Mouse (Mus musculus): Measurements from ENCODE around the gene Cracr2b. TPM values are rescaled to one million over a fixed set of nuclear protein-coding genes. Genes with fewer than 3 reads are reported as not detected.

Gene Cracr2b
- polyA plus RNA-seq, 1 experiment from 2014 or later: 4.1 TPM

DNA sequence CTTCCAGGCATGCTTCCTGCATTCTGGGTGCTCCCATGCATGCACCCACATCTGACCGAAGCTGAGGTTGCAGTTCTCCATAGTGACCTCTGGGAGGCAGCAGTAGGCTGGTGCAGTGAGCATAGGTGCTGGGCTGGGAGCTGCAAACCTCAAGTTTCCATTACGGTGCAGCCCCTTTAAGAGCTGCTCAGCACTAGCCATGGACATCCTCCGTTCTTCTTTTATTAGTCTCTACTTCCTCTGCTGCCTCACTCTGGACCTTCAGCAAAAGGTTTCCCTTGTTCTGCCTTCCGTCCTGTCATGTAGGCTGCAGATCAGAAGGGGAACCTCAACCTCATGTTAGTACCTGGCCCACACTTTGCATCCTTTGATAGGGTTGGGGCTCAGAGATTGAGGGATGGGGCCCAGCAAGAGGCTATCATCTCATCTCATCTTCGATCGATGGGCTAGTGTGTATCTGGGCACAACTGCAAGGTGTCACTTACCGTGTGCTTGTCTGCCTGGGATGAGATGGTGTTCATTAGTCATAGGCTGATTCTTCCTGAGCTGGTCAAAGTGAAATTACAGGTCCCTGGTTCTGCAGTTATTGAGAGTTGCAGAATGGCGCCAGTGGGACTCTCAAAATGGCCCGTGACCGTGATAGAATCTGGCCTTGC, 20.1 kb downstream of the Cracr2b start:
- peaks cover 51% of the 10 kb centered on the region for H3K4me1 ChIP-seq
- 13% methylated on average over 10 of the region's 10 CpGs for WGBS

DNA sequence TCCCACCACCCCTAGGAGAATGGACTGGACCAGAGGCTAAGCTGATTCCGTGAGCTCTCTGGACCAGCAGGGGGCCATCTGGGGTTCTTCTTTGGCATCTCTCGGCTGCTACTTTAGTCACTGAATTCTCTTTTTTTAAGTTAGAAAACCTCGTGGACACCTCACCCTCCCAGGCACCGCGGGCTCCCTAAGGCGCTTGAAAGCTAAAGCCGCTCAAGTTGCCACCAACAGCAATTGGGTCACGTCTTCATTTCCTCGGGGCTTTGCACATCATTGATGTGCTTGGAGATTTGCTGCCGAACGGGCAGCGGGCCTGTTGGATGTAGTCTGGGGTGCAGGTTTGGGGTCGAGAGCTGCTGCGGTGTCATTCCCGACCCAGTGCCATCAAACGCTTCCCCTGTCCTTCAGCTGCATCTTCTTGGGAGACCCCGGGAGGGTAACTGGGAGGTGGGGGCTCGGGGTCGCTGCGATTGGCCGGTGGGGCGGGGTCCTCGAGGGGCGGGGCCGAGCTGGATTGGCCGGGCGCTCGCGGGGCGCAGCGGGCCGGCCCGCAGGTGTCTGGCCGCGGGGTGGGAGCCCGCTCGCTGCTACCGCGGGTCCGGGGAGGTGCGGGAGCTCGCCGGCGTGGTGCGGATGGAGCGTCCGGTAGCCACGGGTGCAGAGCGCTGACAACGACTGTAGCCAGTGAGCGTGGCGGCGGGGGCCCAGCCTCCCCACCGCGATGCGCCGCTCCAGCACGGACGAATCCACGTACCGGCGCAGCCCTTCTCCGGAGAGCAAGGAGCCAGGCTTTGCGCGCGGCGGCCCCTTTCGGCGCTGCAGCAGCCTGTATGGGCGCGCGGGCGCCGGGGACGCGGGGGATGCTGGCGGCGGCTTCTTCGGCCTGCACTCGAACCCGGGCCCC, 20.9 kb downstream of the Cracr2b start:
- under 1% methylated on average over 81 of the region's 81 CpGs for WGBS
- H3K36me3 ChIP-seq: no peaks in the 10 kb centered on the region
- peaks cover 43% of the 10 kb centered on the region for H3K4me1 ChIP-seq
- no peaks in the 10 kb centered on the region for H3K9me3 ChIP-seq (replicated peaks)
- peak overlapping the region; percentile 79 for H3K27ac ChIP-seq (replicated peaks)
- H3K4me3 ChIP-seq: peak overlapping the region; percentile 74
- peak; percentile 73 for DNase-seq (ENCODE audit: low spot score)
- H3K27me3 ChIP-seq (ENCODE audit: low read depth, poor library complexity, severe bottlenecking): peaks cover 54% of the 10 kb centered on the region

More for the DNA sequence above, 20.1 kb downstream of the Cracr2b start:
- H3K36me3 ChIP-seq: no peaks in the 10 kb centered on the region
- H3K27ac ChIP-seq (replicated peaks): peak overlapping the region; percentile 79; the same call in 1 of the 2 replicates
- peak; percentile 66 for DNase-seq (ENCODE audit: low spot score)
- peak overlapping the region; percentile 74 for H3K4me3 ChIP-seq
- peaks cover 62% of the 10 kb centered on the region for H3K27me3 ChIP-seq (ENCODE audit: low read depth, poor library complexity, severe bottlenecking)
- H3K9me3 ChIP-seq (replicated peaks): no peaks in the 10 kb centered on the region

DNA sequence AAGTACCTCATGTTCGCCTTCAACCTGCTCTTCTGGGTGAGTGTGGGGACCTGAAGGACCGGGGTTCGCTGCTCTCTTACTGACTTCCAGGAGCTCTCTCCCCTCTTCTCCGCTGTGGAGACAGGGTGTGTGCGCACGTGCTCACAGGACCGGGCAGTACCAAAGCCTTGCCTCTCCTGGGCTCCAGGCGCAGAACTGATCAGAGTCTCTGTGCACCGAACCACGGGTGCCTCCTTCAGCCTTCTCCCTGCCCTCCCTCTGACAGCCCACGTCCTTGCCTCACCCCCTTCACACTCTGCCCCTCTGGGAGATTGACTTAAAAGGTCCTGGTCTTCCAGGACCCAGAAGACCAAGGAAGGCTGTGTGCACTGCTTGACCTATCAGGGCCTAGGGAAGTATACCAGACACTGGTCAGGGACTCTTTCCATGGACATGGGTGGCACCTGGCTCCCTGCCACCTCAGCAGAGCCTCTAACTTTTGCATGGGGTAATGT, 21.7 kb downstream of the Cracr2b start:
- peak overlapping the region; percentile 74 for H3K4me3 ChIP-seq
- no peaks in the 10 kb centered on the region for H3K9me3 ChIP-seq (replicated peaks)
- 5% methylated on average over 11 of the region's 11 CpGs for WGBS
- H3K36me3 ChIP-seq: no peaks in the 10 kb centered on the region
- peak overlapping the region; percentile 79 for H3K27ac ChIP-seq (replicated peaks)
- no peak for DNase-seq (ENCODE audit: low spot score)
- H3K27me3 ChIP-seq (ENCODE audit: low read depth, poor library complexity, severe bottlenecking): peaks cover 46% of the 10 kb centered on the region
- peaks cover 35% of the 10 kb centered on the region for H3K4me1 ChIP-seq

DNA sequence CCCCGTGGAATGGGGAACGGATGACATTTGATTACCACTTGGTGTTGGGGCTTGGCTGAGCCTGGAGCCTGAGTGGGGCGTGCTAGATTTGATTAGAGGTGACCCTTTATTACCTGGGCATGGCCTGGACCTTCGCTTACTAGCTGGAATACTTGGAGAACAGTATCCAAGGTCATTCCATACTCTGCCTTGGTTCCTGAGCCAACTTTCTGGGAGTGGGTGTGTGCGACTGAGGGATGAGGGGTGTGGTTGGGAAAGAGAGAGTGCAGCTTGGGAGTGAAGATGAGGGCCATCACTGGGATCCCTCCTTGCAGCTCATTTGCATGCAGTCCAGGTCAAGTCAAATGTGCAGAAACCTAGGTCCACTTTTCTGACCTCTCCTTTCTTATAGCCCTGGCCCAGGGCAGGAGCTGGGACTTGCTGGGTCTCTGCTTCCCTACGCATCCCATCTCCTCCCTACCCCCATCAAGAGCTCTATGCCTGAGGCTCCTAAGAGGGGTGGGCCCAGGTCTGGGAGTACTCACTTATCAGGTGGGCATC, 22.3 kb downstream of the Cracr2b start:
- no peaks in the 10 kb centered on the region for H3K9me3 ChIP-seq (replicated peaks)
- H3K27ac ChIP-seq (replicated peaks): no peak overlapping the region
- no peaks in the 10 kb centered on the region for H3K36me3 ChIP-seq
- H3K4me1 ChIP-seq: peaks cover 30% of the 10 kb centered on the region
- peaks cover 40% of the 10 kb centered on the region for H3K27me3 ChIP-seq (ENCODE audit: low read depth, poor library complexity, severe bottlenecking)
- DNase-seq (ENCODE audit: low spot score): no peak
- peak overlapping the region; percentile 74; the same call in 1 of the 2 replicates for H3K4me3 ChIP-seq
- 78% methylated on average over 6 of the region's 6 CpGs for whole genome bisulfite sequencing

DNA sequence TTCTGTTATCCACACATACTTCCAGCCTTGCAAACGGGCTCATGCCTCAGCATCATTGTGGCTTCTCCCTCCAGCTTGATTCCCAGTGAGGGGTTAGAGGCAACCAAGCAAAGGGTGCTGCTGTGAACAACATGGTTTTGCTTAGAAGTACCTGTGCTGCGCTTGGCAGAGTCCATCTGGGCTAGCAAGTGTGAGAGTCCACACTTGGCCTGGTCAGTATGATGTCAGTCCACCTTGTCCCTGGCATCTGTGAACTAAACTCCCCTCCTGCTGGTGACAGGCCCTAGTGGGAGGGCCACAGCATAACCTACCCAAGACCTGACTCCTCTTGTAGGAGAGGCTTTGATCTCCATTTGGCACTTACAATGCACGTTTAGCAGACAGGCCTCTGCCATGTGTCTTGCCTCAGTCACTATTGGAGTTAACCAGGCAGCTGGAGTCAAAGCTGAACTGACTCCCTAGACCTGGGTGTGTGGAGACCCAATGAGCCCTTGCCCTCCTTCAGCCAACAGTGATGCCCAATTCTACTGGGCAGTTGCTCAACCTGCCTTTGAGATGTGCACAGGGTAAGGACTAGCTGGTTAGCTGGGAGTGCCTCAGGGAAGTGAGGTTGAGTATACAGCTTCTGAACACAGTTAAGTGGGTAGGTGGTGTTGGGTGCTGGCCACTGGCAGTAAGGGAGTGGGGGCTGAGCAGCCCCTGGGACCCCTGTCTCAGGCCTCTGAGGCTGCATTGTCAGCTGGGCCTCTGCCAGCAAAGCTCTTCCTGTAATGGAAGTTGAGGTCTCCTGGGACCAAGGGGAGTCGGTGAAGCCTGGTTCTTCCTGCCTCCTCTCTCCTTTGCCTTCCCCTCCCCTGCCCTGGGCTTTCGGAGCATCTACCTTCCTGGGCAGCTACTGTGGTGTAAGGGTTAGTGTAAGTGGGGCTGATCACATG, 23.6 kb downstream of the Cracr2b start:
- H3K27me3 ChIP-seq (ENCODE audit: low read depth, poor library complexity, severe bottlenecking): peaks cover 38% of the 10 kb centered on the region
- peaks cover 29% of the 10 kb centered on the region for H3K4me1 ChIP-seq
- no peak for DNase-seq (ENCODE audit: low spot score)
- no peak overlapping the region for H3K27ac ChIP-seq (replicated peaks)
- no peaks in the 10 kb centered on the region for H3K36me3 ChIP-seq
- H3K9me3 ChIP-seq (replicated peaks): no peaks in the 10 kb centered on the region
- H3K4me3 ChIP-seq: no peak overlapping the region
- WGBS: 80% methylated on average over 5 of the region's 5 CpGs

DNA sequence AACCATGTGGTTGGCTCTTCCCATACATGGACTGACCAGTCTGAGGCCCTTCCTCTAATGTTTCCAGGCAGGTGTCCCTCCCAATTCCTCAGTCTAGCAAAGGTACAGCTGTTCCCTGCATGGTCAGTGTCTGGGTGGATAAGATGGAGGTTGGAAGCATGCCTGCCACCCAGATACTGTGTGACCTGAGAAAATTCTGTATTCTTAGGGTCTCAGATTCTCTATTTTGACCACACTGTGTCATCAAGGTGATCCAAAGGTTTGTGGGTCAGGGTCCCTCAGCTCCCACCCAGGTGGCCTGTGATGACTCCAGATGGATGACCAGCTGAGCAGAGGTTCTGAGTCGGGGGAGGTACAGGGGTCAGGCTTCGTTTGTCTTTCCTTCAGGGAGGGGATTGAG, 24.3 kb downstream of the Cracr2b start:
- no peaks in the 10 kb centered on the region for H3K9me3 ChIP-seq (replicated peaks)
- H3K27me3 ChIP-seq (ENCODE audit: low read depth, poor library complexity, severe bottlenecking): peaks cover 38% of the 10 kb centered on the region
- no peak for DNase-seq (ENCODE audit: low spot score)
- WGBS: 66% methylated on average over 2 of the region's 2 CpGs
- no peaks in the 10 kb centered on the region for H3K36me3 ChIP-seq
- no peak overlapping the region for H3K4me3 ChIP-seq
- no peak overlapping the region for H3K27ac ChIP-seq (replicated peaks)
- H3K4me1 ChIP-seq: peaks cover 29% of the 10 kb centered on the region

DNA sequence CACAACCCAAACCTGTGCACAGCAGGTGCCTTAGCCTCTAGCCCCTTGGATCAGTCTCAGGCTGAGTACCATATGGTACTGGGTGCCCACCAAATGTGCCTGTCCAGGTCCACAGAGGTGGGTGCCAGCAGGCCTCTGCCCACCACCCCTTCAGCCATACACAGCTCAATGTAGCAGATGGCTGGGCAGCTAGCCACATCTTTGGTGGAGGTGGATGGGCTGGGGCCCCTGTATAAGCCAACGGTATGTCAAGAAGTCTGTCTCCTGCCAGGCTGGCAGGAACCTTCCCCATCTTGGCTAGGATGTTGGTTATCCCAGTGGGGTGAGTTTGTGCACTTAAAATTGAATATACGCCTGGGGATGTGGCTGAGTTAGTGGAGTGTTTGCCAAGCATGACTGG, 24.7 kb downstream of the Cracr2b start:
- Histone ChIP-seq H3K4me3 (no peak overlapping the region), H3K27ac (replicated peaks) (no peak overlapping the region), H3K36me3 (no peaks in the 10 kb centered on the region), H3K27me3 (ENCODE audit: low read depth, poor library complexity, severe bottlenecking) (peaks cover 38% of the 10 kb centered on the region), H3K9me3 (replicated peaks) (no peaks in the 10 kb centered on the region), H3K4me1 (peaks cover 27% of the 10 kb centered on the region)
- WGBS: 94% methylated on average over 2 of the region's 2 CpGs
- DNase-seq (ENCODE audit: low spot score): no peak

DNA sequence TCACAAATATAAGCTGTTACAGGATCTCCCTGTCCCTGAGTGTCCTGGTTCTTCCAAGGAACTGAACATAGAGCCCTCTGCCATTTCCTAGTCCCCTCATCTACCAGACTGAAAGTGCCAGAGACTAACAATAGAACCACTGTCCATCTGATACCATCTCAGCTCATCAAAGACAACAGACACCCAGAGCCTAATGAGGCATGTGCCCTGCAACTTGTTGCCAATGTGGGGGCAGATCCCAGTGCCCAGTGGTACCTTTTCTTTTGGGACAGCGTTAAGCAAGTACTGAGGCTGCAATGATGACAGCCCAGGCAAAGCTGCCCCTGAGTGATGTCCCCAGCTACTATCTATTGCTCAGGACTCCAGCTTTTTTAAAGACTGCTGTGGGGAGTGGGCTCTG, 25.3 kb downstream of the Cracr2b start:
- Histone ChIP-seq H3K4me3 (no peak overlapping the region), H3K9me3 (replicated peaks) (no peaks in the 10 kb centered on the region), H3K36me3 (peaks cover 2% of the 10 kb centered on the region; the same call in 1 of the 2 replicates), H3K27me3 (ENCODE audit: low read depth, poor library complexity, severe bottlenecking) (peaks cover 33% of the 10 kb centered on the region), H3K4me1 (peaks cover 21% of the 10 kb centered on the region), H3K27ac (replicated peaks) (no peak overlapping the region)
- no peak for DNase-seq (ENCODE audit: low spot score)
- 97% methylated on average over 1 of the region's 1 CpGs for WGBS

DNA sequence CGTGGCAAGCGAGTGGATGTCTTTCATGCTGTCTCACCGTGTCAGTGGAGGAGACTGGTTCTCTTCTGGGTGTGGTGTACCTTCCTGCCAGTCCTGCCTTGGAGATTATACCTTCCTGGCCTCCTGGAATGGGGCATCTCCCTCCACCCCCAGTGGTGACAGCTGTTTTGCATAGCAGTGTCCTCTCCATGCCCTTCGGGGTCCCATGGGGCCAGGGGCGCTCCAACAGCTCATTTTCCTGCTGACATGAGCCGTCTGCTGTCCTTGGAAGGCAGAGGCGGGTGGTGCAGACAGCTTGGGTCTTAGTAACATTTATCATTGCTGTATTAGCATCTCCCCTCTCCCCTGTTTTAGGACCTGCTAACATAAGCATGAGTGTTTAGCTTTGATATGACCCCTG, 26.2 kb downstream of the Cracr2b start:
- 89% methylated on average over 7 of the region's 7 CpGs for WGBS
- Histone ChIP-seq H3K27me3 (ENCODE audit: low read depth, poor library complexity, severe bottlenecking) (peaks cover 24% of the 10 kb centered on the region), H3K4me3 (no peak overlapping the region), H3K9me3 (replicated peaks) (no peaks in the 10 kb centered on the region), H3K36me3 (peaks cover 10% of the 10 kb centered on the region), H3K27ac (replicated peaks) (no peak overlapping the region), H3K4me1 (peaks cover 12% of the 10 kb centered on the region)
- DNase-seq (ENCODE audit: low spot score): no peak

DNA sequence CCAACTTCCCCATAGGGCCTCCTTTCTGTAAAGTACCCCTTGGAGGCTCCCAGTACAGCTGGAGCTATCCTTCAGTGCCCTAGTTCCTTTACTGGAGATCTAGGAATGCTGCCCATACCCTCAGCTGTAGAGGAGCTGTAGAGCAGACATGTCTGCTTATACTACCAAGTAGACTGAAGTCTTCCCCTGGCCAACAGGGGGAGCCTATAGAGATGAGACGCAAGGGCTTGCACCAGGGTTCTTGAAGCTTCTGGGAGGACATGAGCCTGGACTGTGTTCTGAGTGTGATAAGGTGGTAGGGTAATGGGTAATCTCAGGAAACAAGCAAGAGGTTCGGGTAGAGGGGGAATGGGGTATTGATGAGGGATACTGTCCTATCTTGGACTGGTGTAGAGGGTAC, 30.3 kb downstream of the Cracr2b start:
- 89% methylated on average over 2 of the region's 2 CpGs for WGBS
- Histone ChIP-seq H3K27ac (replicated peaks) (no peak overlapping the region), H3K27me3 (ENCODE audit: low read depth, poor library complexity, severe bottlenecking) (no peaks in the 10 kb centered on the region), H3K9me3 (replicated peaks) (no peaks in the 10 kb centered on the region), H3K4me1 (no peaks in the 10 kb centered on the region), H3K36me3 (peaks cover 38% of the 10 kb centered on the region), H3K4me3 (no peak overlapping the region)
- DNase-seq (ENCODE audit: low spot score): no peak

DNA sequence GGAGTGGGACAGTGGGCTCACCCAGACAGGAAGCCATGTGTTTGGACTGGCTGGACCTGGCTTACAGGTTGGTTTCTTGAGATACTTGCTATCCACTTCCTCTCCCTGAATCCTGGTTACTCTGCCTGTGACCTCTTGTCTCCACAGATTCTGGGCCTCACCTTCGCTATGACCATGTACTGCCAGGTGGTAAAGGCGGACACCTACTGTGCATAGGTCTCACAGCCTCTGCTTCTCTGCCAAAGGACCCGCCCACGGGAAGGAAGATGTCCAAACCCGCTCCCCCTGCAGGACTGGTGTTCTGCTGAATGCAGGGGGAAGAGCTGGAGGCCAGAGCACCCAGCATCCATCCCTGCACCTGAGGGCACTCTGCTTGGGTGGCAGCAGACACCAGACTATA, 31.8 kb downstream of the Cracr2b start:
- Histone ChIP-seq H3K27ac (replicated peaks) (no peak overlapping the region), H3K27me3 (ENCODE audit: low read depth, poor library complexity, severe bottlenecking) (no peaks in the 10 kb centered on the region), H3K9me3 (replicated peaks) (no peaks in the 10 kb centered on the region), H3K4me3 (no peak overlapping the region), H3K36me3 (peaks cover 39% of the 10 kb centered on the region), H3K4me1 (no peaks in the 10 kb centered on the region)
- DNase-seq (ENCODE audit: low spot score): no peak
- WGBS: 88% methylated on average over 5 of the region's 5 CpGs

DNA sequence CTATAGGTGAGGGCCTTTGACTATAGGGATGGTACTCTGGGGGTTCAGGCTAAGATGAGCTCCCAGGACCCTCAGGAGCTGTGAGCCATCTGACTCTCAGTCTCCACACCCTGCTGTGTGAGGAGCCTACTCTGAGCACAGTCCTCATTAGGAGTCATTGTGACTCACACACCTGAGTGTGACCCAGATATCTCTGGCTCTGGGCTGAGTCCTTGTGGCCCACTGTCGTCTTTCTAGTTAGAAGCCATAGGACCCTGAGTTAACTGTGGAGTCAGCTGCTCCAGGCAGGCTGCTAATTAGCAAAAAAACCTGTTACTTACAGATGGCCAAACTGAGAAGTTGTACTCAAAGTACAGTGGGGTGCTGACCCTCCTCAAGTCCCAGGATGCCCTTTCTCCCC, 32.8 kb downstream of the Cracr2b start:
- WGBS: 83% methylated on average over 1 of the region's 1 CpGs
- no peak overlapping the region for H3K4me3 ChIP-seq
- no peaks in the 10 kb centered on the region for H3K27me3 ChIP-seq (ENCODE audit: low read depth, poor library complexity, severe bottlenecking)
- H3K36me3 ChIP-seq: peaks cover 40% of the 10 kb centered on the region
- no peak for DNase-seq (ENCODE audit: low spot score)
- no peak overlapping the region for H3K27ac ChIP-seq (replicated peaks)
- H3K4me1 ChIP-seq: no peaks in the 10 kb centered on the region
- no peaks in the 10 kb centered on the region for H3K9me3 ChIP-seq (replicated peaks)

Measured in midbrain, embryonic 10.5 days (tissue).